Mouse (Mus musculus) layer of hippocampus, adult 2 months (tissue): Measurements from ENCODE around the gene Elk4. TPM values are rescaled to one million over a fixed set of nuclear protein-coding genes. Genes with fewer than 3 reads are reported as not detected.

Experiments
- DNase-seq, 2 experiments: peaks; one replicate each; pipeline ENCODE4 v3.0.0; 2022; ENCODE audit warnings: low spot score in 2 of 2
- H3K27ac ChIP-seq: fragments of 200-600 bp; 2 replicates; pipeline ENCODE4 v1.8.1; 2022
- H3K4me3 ChIP-seq: fragments of 200-600 bp; 2 replicates; pipeline ENCODE4 v1.8.1; 2022; ENCODE audit warnings: mild to moderate bottlenecking
- CTCF ChIP-seq: fragments of 200-600 bp; conservative IDR thresholded peaks from 2 replicates; pipeline ENCODE4 v1.8.1; 2022; ENCODE audit warnings: antibody characterized with exemption, mild to moderate bottlenecking, moderate library complexity
- total RNA-seq, 2 experiments: library from RNA; stranded (reverse); gene quantifications; 2 replicates each; pipeline ENCODE4 v1.2.3; 2021

Elk4 gene
- total RNA-seq, 2 experiments from 2014 or later, result 51.8 to 59.2 TPM

- TF ChIP-seq CTCF, result no peak
- no peak overlapping the region for H3K4me3 ChIP-seq
- H3K27ac ChIP-seq, result peak overlapping the region; percentile 48; the same call in 1 of the 2 replicates
- DNase-seq, result no peak
Measured at GRCm38 (mm10) chr1:132040201-132040621, 32.8 kb downstream of the Elk4 start.

- DNase-seq, result peak; percentile 30 to 84
- no peak overlapping the region for H3K4me3 ChIP-seq
- H3K27ac ChIP-seq, result peak overlapping the region; percentile 62; the same call in 1 of the 2 replicates
- TF ChIP-seq CTCF, result no peak
Measured at GRCm38 (mm10) chr1:132043759-132044158, 36.4 kb downstream of the Elk4 start.

- TF ChIP-seq CTCF, result peak; percentile 91
- H3K4me3 ChIP-seq, result no peak overlapping the region
Measured at GRCm38 (mm10) chr1:132046143-132046735, 38.8 kb downstream of the Elk4 start.

GRCm38 (mm10) chr1:132051746-132052145 is 44.3 kb downstream of the Elk4 start:
- no peak for DNase-seq
- Histone ChIP-seq H3K27ac (no peak overlapping the region), H3K4me3 (no peak overlapping the region)

More at GRCm38 (mm10) chr1:132046143-132046735, 38.8 kb downstream of the Elk4 start:
- peak; percentile 53 to 67 for DNase-seq
- H3K27ac ChIP-seq, result no peak overlapping the region

GRCm38 (mm10) chr1:132054387-132054786 is 47.0 kb downstream of the Elk4 start:
- no peak for DNase-seq
- H3K4me3 ChIP-seq, result no peak overlapping the region
- TF ChIP-seq CTCF, result no peak
- no peak overlapping the region for H3K27ac ChIP-seq

More at GRCm38 (mm10) chr1:132051746-132052145, 44.3 kb downstream of the Elk4 start:
- TF ChIP-seq CTCF, result no peak

GRCm38 (mm10) chr1:132055054-132055664 is 47.8 kb downstream of the Elk4 start:
- H3K4me3 ChIP-seq, result no peak overlapping the region
- no peak for DNase-seq
- TF ChIP-seq CTCF, result no peak
- no peak overlapping the region for H3K27ac ChIP-seq

GRCm38 (mm10) chr1:132058558-132058957 is 51.2 kb downstream of the Elk4 start:
- TF ChIP-seq CTCF, result no peak
- no peak for DNase-seq
- Histone ChIP-seq H3K27ac (no peak overlapping the region), H3K4me3 (no peak overlapping the region)

GRCm38 (mm10) chr1:132060036-132060769 is 52.8 kb downstream of the Elk4 start:
- no peak for DNase-seq
- H3K27ac ChIP-seq, result no peak overlapping the region
- H3K4me3 ChIP-seq, result no peak overlapping the region
- TF ChIP-seq CTCF, result no peak

GRCm38 (mm10) chr1:132061750-132062541 is 54.5 kb downstream of the Elk4 start:
- H3K4me3 ChIP-seq, result no peak overlapping the region
- no peak overlapping the region for H3K27ac ChIP-seq
- no peak for TF ChIP-seq CTCF
- no peak for DNase-seq

- DNase-seq, result no peak
- H3K4me3 ChIP-seq, result no peak overlapping the region
- TF ChIP-seq CTCF, result no peak
- no peak overlapping the region for H3K27ac ChIP-seq
Measured at GRCm38 (mm10) chr1:132063096-132063495, 55.7 kb downstream of the Elk4 start.

- no peak for TF ChIP-seq CTCF
- Histone ChIP-seq H3K4me3 (peak overlapping the region; percentile 83; the same call in 1 of the 2 replicates), H3K27ac (peak overlapping the region; percentile 88; the same call in 1 of the 2 replicates)
- DNase-seq, result peak in 1 of 2 experiments; percentile 51
Measured at GRCm38 (mm10) chr1:132065001-132065400, 57.6 kb downstream of the Elk4 start.

- Histone ChIP-seq H3K27ac (peak overlapping the region; percentile 88; the same call in 1 of the 2 replicates), H3K4me3 (peak overlapping the region; percentile 83)
- peak in 1 of 2 experiments; percentile 45 for DNase-seq
- no peak for TF ChIP-seq CTCF
Measured at GRCm38 (mm10) chr1:132065475-132066172, 58.2 kb downstream of the Elk4 start.
